Mouse (Mus musculus) forebrain, postnatal 0 days (tissue): Measurements from ENCODE around the gene Smtn. TPM values are rescaled to one million over a fixed set of nuclear protein-coding genes. Genes with fewer than 3 reads are reported as not detected.

Experiments used
- ATAC-seq: fragments of 200-750 bp; cut with Nextera tagmentation; 2 replicates; pipeline ENCODE4 v1.8.0; 2017; ENCODE audit warnings: mild to moderate bottlenecking, moderate library complexity
- DNase-seq: peaks from one replicate; pipeline ENCODE4 v3.0.0-alpha.2; 2015
- H3K27ac ChIP-seq: fragments of 300-500 bp; sonication (generic); 2 replicates; pipeline ENCODE4 v1.5.1; 2014; ENCODE audit warnings: low read depth, mild to moderate bottlenecking, antibody characterized with exemption, low read length, moderate library complexity, mixed read lengths
- H3K27me3 ChIP-seq: fragments of 300-500 bp; sonication (generic); 2 replicates; pipeline ENCODE4 v1.6.1; 2014; ENCODE audit warnings: mild to moderate bottlenecking, low read length, mixed read lengths; ENCODE audit not compliant: insufficient read depth
- H3K36me3 ChIP-seq: fragments of 300-500 bp; sonication (generic); 2 replicates; pipeline ENCODE4 v1.6.1; 2014; ENCODE audit warnings: mild to moderate bottlenecking, moderate library complexity; ENCODE audit not compliant: insufficient read depth
- H3K4me1 ChIP-seq: fragments of 300-500 bp; sonication (generic); 2 replicates; pipeline ENCODE4 v1.6.1; 2014; ENCODE audit warnings: antibody characterized with exemption; ENCODE audit not compliant: insufficient read depth
- H3K4me2 ChIP-seq: fragments of 300-500 bp; sonication (generic); 2 replicates; pipeline ENCODE4 v1.6.1; 2014; ENCODE audit warnings: low read depth, mild to moderate bottlenecking, moderate library complexity
- H3K4me3 ChIP-seq: fragments of 300-500 bp; sonication (generic); 2 replicates; pipeline ENCODE4 v1.5.1; 2014; ENCODE audit warnings: low read depth, low read length, mixed read lengths
- H3K9ac ChIP-seq: fragments of 300-500 bp; sonication (generic); 2 replicates; pipeline ENCODE4 v1.6.1; 2014; ENCODE audit warnings: mild to moderate bottlenecking
- H3K9me3 ChIP-seq: fragments of 300-500 bp; sonication (generic); 2 replicates; pipeline ENCODE4 v1.6.1; 2016; ENCODE audit warnings: low read length
- CTCF ChIP-seq: sonication (generic); IDR thresholded peaks from 2 replicates; pipeline ENCODE4 v1.5.1; 2016; ENCODE audit warnings: antibody characterized with exemption, control low read depth, low read depth
- WGBS: fragments of 180-500 bp; shearing (Covaris S2); extraction: QIAGEN DNeasy Blood & Tissue Kit; methylation state at CpG from one replicate; pipeline ENCODE4 v1.1.7; 2014; 5-methylcytosine and 5-hydroxymethylcytosine counted together
- polyA plus RNA-seq: library from polyadenylated mRNA; unstranded; fragments of >200 nt; fragmentation: Nextera tagmentation; extraction: Ambion mirVana; gene quantifications from 2 replicates; pipeline ENCODE4 v1.2.1, GENCODE M21; 2015
- total RNA-seq: library from RNA; depleted of rRNA; stranded (reverse); fragments of >200 nt; gene quantifications from 2 replicates; pipeline ENCODE4 v1.2.3, GENCODE M21; 2014

Smtn gene
- total and polyA plus RNA-seq, 2 experiments from 2014 or later: 7.9 to 8.7 TPM

DNA sequence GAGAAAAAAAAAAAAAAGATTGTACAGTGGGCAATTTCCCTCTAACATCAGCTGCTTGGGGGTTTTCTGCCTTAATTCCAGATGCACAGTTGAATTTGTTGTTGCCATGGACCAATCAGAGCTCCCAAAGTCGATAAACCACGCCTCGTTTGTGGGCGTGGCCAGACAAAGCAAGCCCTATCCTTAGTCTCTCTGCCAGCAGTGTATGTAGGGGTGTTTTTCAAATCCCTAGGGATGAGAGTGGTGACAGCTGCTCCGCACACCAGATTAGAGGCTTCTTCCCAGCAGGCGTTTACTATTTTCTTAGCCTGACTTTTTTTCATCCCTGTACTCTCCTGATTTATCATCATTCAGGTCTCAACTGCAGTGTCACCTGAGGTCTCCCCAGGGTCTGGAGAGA lies 7.6 kb upstream of the Smtn start:
- no peak overlapping the region for H3K4me2 ChIP-seq
- H3K9me3 ChIP-seq: 0 out of 2 replicates have a peak, but pooled peaks cover 3% of the 10 kb centered on the region
- no peak for TF ChIP-seq CTCF
- no peaks in the 10 kb centered on the region for H3K4me1 ChIP-seq
- DNase-seq: no peak
- no peak overlapping the region for H3K4me3 ChIP-seq
- WGBS: 55% methylated on average over 6 of the region's 6 CpGs
- no peaks in the 10 kb centered on the region for H3K36me3 ChIP-seq
- H3K9ac ChIP-seq: no peak overlapping the region
- ATAC-seq: 0 out of 2 replicates have a peak, but pooled peaks have one; percentile 42
- no peak overlapping the region for H3K27ac ChIP-seq
- no peaks in the 10 kb centered on the region for H3K27me3 ChIP-seq

DNA sequence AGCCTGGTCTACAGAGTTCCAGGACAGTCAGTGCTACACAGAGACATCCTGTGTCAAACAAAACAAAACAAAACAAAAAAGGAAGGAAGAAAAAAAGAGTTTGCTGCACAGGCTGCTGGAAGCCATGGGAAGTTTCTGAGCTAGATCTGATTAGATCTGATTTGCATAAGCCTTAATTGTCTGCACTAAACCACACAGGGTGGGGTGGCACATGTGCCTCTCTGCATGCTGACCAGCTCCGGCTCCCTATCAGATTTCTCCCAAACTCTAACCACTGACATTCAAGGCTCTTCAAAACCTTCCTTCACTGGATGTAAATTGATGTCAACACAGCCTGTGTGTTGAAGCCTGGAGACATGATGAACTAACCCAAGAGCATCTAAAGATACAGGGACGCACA lies 6.6 kb upstream of the Smtn start:
- no peak overlapping the region for H3K4me2 ChIP-seq
- no peaks in the 10 kb centered on the region for H3K27me3 ChIP-seq
- 0 out of 2 replicates have a peak, but pooled peaks cover 3% of the 10 kb centered on the region for H3K9me3 ChIP-seq
- H3K4me3 ChIP-seq: no peak overlapping the region
- H3K27ac ChIP-seq: no peak overlapping the region
- H3K9ac ChIP-seq: no peak overlapping the region
- H3K36me3 ChIP-seq: no peaks in the 10 kb centered on the region
- WGBS: 66% methylated on average over 2 of the region's 2 CpGs
- TF ChIP-seq CTCF: no peak
- no peak for ATAC-seq
- no peaks in the 10 kb centered on the region for H3K4me1 ChIP-seq
- no peak for DNase-seq

DNA sequence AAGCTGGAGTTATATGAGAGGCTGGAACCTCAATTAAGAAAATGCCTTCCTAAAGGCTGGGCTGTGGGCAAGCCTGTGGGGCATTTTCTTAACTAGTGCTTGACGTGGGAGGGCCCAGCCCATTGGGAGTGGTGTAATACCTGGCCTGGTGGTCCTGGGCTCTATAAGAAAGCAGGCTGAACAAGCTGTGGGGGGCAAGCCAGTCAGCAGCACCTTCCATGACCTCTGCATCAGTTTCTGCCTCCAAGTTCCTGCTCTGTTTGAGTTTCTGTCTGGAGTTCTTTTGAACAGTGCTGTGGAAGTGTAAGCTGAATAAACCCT lies 5.8 kb upstream of the Smtn start:
- TF ChIP-seq CTCF: no peak
- Histone ChIP-seq H3K4me3 (no peak overlapping the region), H3K9ac (no peak overlapping the region), H3K27me3 (no peaks in the 10 kb centered on the region), H3K27ac (no peak overlapping the region), H3K9me3 (0 out of 2 replicates have a peak, but pooled peaks cover 3% of the 10 kb centered on the region), H3K36me3 (no peaks in the 10 kb centered on the region), H3K4me2 (no peak overlapping the region), H3K4me1 (no peaks in the 10 kb centered on the region)
- 8% methylated on average over 1 of the region's 1 CpGs for WGBS
- no peak for DNase-seq
- no peak for ATAC-seq

DNA sequence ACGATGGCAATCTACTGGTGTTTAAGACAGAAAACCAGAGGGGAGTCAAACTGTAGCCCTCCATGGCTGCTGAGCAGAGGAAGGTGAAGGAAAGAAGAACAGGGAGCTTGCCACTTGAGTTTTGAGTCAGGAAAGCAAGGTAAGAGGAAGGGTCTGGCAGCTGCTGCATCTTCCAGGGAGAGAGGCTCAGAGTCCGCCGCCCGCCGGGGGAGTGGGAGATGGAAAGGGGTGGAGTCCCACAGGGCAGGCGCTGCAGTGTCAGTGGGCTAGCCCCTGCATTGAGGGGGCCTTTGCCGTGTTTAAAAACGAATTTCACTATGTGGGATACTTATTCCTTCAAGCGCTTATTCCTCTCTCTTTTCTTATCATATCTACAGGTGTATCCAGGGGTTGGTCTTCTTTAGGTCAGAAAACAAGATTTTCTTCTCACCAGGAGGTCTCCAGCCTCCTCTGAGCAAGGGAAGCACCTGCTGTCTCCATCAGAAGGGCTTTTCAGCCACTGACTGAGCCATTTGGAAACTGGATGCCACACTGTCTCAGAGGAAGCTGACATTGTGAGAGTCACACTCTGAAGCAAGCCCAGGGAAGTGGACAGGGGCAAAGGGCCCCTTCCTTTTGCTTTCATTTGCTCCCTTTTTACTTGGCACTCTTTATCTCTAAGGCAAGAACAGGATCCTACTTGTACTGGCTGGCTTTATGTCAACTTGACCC lies 5.3 kb upstream of the Smtn start:
- DNase-seq: no peak
- WGBS: 13% methylated on average over 9 of the region's 9 CpGs

DNA sequence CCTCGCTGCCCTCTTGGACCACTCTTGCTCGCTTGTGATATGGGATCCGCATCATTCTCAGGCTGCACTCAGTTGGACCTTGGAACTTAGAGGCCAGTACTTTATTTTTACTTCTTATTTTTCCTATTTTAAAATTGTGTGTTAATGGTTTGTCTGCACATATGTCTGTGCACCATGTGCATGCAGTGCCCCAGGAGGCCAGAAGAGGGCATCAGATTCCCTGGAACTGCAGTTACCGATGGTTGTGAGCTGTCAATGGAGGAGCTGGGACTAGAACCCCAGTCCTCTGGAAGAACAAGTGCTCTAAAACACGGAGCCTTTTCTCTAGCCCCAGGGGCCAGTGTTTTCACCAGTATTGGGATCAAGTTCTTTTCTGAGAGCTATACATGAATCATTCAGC lies 4.0 kb upstream of the Smtn start:
- DNase-seq (no peak), ATAC-seq (no peak)
- no peak for TF ChIP-seq CTCF
- Histone ChIP-seq H3K36me3 (no peaks in the 10 kb centered on the region), H3K27me3 (no peaks in the 10 kb centered on the region), H3K4me2 (no peak overlapping the region), H3K4me3 (no peak overlapping the region), H3K9me3 (0 out of 2 replicates have a peak, but pooled peaks cover 3% of the 10 kb centered on the region), H3K27ac (no peak overlapping the region), H3K9ac (no peak overlapping the region), H3K4me1 (no peaks in the 10 kb centered on the region)
- 97% methylated on average over 5 of the region's 5 CpGs for WGBS

More for the DNA sequence above, 5.3 kb upstream of the Smtn start:
- no peaks in the 10 kb centered on the region for H3K4me1 ChIP-seq
- H3K4me2 ChIP-seq: no peak overlapping the region
- H3K36me3 ChIP-seq: no peaks in the 10 kb centered on the region
- no peaks in the 10 kb centered on the region for H3K27me3 ChIP-seq
- no peak for TF ChIP-seq CTCF
- 0 out of 2 replicates have a peak, but pooled peaks cover 3% of the 10 kb centered on the region for H3K9me3 ChIP-seq
- H3K4me3 ChIP-seq: no peak overlapping the region
- H3K27ac ChIP-seq: no peak overlapping the region
- H3K9ac ChIP-seq: no peak overlapping the region
- no peak for ATAC-seq

DNA sequence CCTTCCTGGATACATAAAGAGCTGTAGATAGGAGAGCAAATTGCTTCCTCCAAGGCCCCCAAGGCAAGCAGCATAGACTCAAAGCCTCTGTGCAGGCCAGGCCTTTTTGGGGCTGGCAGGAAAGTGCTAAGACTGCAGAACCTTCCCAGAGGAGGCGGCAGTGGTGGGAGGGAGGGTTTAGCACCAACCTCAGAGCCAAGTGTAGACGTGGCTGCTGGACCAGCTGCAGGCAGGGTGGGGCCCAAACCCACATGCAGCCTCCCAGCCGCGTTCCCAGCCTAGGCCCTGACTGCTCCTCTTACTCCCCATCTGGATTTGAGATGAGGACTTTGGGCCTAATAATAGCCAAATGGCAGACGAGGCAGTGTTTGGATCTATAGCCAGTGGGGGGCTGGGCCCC lies 2.6 kb upstream of the Smtn start:
- Histone ChIP-seq H3K4me3 (no peak overlapping the region), H3K36me3 (no peaks in the 10 kb centered on the region), H3K4me1 (peaks cover 4% of the 10 kb centered on the region; the same call in 1 of the 2 replicates), H3K27ac (no peak overlapping the region), H3K27me3 (no peaks in the 10 kb centered on the region), H3K9me3 (0 out of 2 replicates have a peak, but pooled peaks cover 3% of the 10 kb centered on the region), H3K9ac (no peak overlapping the region), H3K4me2 (no peak overlapping the region)
- no peak for DNase-seq
- ATAC-seq: no peak
- no peak for TF ChIP-seq CTCF
- WGBS: 50% methylated on average over 5 of the region's 5 CpGs

DNA sequence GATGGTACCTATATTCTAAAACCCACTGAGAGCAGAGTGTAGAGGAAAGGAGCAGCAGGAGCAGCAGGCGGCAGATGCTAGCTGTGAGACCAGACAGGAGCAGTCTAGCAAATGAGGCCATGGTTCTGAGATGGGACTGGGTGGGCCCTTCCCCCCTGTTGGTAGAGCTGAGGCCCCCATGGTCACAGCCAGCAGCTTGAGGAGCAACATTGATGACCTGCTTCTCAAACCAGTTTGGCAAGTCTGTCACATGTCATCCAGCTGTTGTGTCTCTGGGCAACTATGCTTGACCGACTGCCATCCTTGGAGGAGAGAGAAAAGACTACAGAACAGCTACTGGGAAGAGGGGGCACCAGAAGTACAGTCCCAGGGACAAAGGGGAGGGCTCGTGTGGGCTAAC lies 1.5 kb upstream of the Smtn start:
- H3K27me3 ChIP-seq: no peaks in the 10 kb centered on the region
- H3K9me3 ChIP-seq: 0 out of 2 replicates have a peak, but pooled peaks cover 3% of the 10 kb centered on the region
- DNase-seq: no peak
- H3K4me1 ChIP-seq: peaks cover 4% of the 10 kb centered on the region; the same call in 1 of the 2 replicates
- no peaks in the 10 kb centered on the region for H3K36me3 ChIP-seq
- no peak for TF ChIP-seq CTCF
- H3K4me3 ChIP-seq: no peak overlapping the region
- H3K4me2 ChIP-seq: no peak overlapping the region
- WGBS: 79% methylated on average over 3 of the region's 3 CpGs
- no peak for ATAC-seq
- H3K9ac ChIP-seq: no peak overlapping the region
- no peak overlapping the region for H3K27ac ChIP-seq
